Mouse (Mus musculus) ES-Bruce4 (cell line): Measurements from ENCODE around the gene Limd1.

Experiments used
- CTCF ChIP-seq: IDR thresholded peaks from one replicate; pipeline ENCODE4 v1.8.1; 2011; ENCODE audit warnings: low read depth, low read length
- EP300 ChIP-seq: IDR thresholded peaks from 2 replicates; pipeline ENCODE4 v1.6.1; 2011; ENCODE audit warnings: low read depth, low read length; ENCODE audit not compliant: insufficient read depth

GRCm38 (mm10) chr9:123448594-123448993, 29.9 kb upstream of the Limd1 start:
- TF ChIP-seq EP300 (no peak), CTCF (no peak)
